Mouse (Mus musculus): Measurements from ENCODE around the gene Cnih3. TPM values are rescaled to one million over a fixed set of nuclear protein-coding genes. Genes with fewer than 3 reads are reported as not detected.

Gene Cnih3
- polyA plus RNA-seq, 1 experiment from 2014 or later, result 0.27 TPM

DNA sequence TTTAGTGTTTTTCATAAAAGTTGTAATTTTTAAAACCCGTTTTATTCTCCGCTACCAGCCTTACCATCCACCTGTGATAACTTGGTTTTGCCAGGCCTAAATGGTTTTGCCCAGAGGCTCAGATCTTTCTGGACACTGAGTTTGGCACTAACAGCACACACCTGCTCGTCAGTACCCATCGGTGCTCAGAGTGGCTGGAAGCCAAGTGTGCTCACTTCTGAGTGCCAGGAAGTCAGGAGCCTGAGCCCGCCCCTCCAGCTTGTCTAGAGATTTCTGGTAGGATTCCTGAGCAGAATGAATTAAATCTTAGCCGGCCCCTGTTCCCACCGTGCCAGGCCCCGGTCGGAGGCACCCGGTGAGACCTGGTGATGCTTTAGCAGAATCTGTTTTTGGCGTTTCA lies 54.9 kb downstream of the Cnih3 start:
- 80% methylated on average over 11 of the region's 11 CpGs for WGBS
- Histone ChIP-seq H3K9ac (no peak overlapping the region), H3K9me3 (replicated peaks) (peaks cover 2% of the 10 kb centered on the region; the same call in 1 of the 2 replicates), H3K36me3 (no peaks in the 10 kb centered on the region), H3K27ac (ENCODE audit: poor library complexity, severe bottlenecking) (no peak overlapping the region), H3K27me3 (replicated peaks) (0 out of 2 replicates have a peak, but pooled peaks cover 10% of the 10 kb centered on the region), H3K4me2 (no peak overlapping the region), H3K4me1 (replicated peaks) (no peaks in the 10 kb centered on the region), H3K4me3 (no peak overlapping the region)
- no peak for ATAC-seq (ENCODE audit: insufficient number of reproducible peaks, low FRiP score)

DNA sequence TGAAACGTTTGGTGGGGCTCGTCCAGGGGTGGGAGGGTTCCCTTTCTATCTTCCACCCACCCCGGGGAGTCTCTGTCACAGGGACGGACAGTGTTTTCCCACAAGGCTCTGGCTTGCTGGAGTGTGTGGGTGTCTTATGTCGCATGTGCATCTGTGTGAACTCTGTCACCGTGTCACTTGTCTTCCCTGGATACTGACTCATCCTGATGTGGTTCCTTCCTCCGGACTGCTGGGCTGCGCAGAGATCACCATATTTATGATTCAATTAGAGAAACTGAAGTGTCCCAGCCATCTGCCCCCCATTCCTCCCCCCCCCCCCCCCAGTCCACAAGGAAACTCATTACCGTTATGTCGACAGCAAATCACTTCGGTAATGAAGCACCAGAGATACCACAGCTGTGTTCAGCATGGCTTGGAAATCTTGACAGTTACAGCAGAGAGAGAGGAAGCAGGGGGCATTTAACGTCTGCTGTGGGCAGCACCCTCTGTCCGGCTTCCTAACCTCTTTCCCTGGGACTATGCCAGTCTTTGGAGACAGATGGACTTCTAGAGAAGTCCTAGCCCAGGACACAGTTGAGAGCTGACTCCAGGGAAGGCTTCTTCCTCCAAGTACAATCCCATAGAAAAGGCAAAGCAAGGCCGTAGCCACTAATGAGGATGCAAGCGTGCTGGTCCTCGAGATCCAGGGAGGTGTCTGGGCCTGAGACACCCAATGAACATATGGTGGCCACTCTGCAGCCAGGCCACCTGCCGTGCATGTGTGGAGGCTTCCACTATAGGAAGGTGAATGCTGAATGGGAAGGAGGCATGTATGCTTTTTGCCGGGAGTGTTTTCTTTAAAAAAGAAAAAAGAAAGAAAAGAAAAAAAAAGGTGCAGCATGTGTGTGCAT lies 55.9 kb downstream of the Cnih3 start:
- no peaks in the 10 kb centered on the region for H3K36me3 ChIP-seq
- no peak for ATAC-seq (ENCODE audit: insufficient number of reproducible peaks, low FRiP score)

DNA sequence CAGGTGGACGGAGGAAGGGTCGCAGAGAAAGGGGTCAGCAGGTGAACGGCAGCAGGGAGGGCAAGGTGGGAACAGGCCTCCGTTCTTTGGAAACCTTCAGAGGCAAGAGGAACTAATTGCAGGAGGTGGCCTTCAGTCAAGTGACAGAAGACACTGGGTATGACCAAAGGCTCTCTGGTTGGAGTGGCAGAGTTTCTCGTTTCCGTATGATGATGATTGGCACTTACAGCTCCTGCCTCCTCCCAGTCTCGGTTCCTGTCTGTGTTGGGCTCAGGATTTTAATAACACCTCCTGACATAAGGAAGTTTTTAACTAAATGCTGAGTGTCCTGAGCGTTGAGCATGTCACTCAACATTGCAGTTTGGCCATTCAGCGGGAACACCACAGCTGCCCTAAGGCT lies 57.3 kb downstream of the Cnih3 start:
- no peak overlapping the region for H3K4me3 ChIP-seq
- no peak overlapping the region for H3K27ac ChIP-seq (ENCODE audit: poor library complexity, severe bottlenecking)
- 0 out of 2 replicates have a peak, but pooled peaks cover 4% of the 10 kb centered on the region for H3K27me3 ChIP-seq (replicated peaks)
- no peaks in the 10 kb centered on the region for H3K36me3 ChIP-seq
- no peaks in the 10 kb centered on the region for H3K4me1 ChIP-seq (replicated peaks)
- WGBS, result 78% methylated on average over 9 of the region's 9 CpGs
- no peak overlapping the region for H3K9ac ChIP-seq
- ATAC-seq (ENCODE audit: insufficient number of reproducible peaks, low FRiP score), result no peak
- peaks cover 4% of the 10 kb centered on the region; the same call in 1 of the 2 replicates for H3K9me3 ChIP-seq (replicated peaks)
- no peak overlapping the region for H3K4me2 ChIP-seq

More for the DNA sequence above, 55.9 kb downstream of the Cnih3 start:
- H3K4me2 ChIP-seq, result no peak overlapping the region
- 0 out of 2 replicates have a peak, but pooled peaks cover 4% of the 10 kb centered on the region for H3K27me3 ChIP-seq (replicated peaks)
- H3K4me1 ChIP-seq (replicated peaks), result no peaks in the 10 kb centered on the region
- 70% methylated on average over 18 of the region's 18 CpGs for WGBS
- H3K27ac ChIP-seq (ENCODE audit: poor library complexity, severe bottlenecking), result no peak overlapping the region
- no peak overlapping the region for H3K9ac ChIP-seq
- H3K9me3 ChIP-seq (replicated peaks), result peaks cover 4% of the 10 kb centered on the region; the same call in 1 of the 2 replicates
- H3K4me3 ChIP-seq, result no peak overlapping the region

DNA sequence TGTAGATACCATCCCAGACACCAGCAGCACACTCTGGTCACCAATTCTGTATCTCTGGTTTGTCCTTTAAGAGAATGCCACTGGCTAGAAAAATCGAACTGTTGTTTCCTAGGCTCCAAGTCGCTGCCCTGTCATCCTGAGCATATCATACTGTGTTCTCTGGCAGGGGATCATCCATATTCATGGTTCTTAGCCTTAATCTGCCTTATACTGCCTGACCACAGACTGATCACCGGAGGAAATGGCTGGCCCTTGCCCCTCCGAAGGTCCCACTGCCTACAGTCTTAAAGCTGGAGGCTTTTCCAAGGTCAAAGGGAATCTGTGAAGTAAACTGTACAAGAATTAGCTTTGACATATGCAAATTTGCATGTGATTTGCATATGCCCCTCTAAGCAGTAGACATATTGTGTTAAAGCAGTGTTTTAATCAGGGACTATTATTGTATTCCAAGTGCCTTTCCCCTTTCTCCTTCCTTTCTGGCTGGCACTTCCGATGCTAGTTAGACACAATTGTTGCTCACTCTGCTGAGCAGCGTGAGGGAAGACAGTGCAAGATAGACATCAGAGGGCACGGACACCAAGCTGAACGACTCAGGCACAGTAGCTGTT lies 58.3 kb downstream of the Cnih3 start:
- 0 out of 2 replicates have a peak, but pooled peaks cover 3% of the 10 kb centered on the region for H3K4me1 ChIP-seq (replicated peaks)
- no peak overlapping the region for H3K4me2 ChIP-seq
- 0 out of 2 replicates have a peak, but pooled peaks cover 4% of the 10 kb centered on the region for H3K27me3 ChIP-seq (replicated peaks)
- H3K9me3 ChIP-seq (replicated peaks), result peaks cover 4% of the 10 kb centered on the region; the same call in 1 of the 2 replicates
- H3K4me3 ChIP-seq, result no peak overlapping the region
- no peak for ATAC-seq (ENCODE audit: insufficient number of reproducible peaks, low FRiP score)
- H3K36me3 ChIP-seq, result no peaks in the 10 kb centered on the region
- H3K27ac ChIP-seq (ENCODE audit: poor library complexity, severe bottlenecking), result no peak overlapping the region
- 70% methylated on average over 8 of the region's 8 CpGs for WGBS
- no peak overlapping the region for H3K9ac ChIP-seq

DNA sequence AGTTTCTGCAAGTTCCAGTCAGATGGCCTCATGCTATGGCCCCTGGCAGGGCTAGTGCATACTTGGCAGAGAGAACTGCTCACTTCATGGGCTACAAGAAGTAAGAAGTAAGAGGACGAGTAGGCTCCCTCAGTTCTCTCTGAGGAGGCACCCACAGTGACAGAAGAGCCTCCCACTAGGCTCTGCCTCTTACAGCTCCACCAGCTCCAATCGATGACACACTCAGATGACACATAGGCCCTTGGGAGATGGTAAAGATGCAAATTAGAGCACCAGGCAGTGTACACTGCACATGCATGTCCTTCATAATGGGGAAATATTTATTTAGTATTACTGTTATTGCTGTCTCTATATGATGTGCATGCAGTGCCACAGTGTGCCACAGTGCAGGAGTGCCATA lies 62.6 kb downstream of the Cnih3 start:
- Histone ChIP-seq H3K4me3 (no peak overlapping the region), H3K9me3 (replicated peaks) (peaks cover 4% of the 10 kb centered on the region; the same call in 1 of the 2 replicates), H3K4me1 (replicated peaks) (peaks cover 30% of the 10 kb centered on the region), H3K27ac (ENCODE audit: poor library complexity, severe bottlenecking) (no peak overlapping the region), H3K27me3 (replicated peaks) (no peaks in the 10 kb centered on the region), H3K4me2 (no peak overlapping the region), H3K9ac (no peak overlapping the region), H3K36me3 (no peaks in the 10 kb centered on the region)
- WGBS, result 75% methylated on average over 2 of the region's 2 CpGs
- ATAC-seq (ENCODE audit: insufficient number of reproducible peaks, low FRiP score), result no peak

DNA sequence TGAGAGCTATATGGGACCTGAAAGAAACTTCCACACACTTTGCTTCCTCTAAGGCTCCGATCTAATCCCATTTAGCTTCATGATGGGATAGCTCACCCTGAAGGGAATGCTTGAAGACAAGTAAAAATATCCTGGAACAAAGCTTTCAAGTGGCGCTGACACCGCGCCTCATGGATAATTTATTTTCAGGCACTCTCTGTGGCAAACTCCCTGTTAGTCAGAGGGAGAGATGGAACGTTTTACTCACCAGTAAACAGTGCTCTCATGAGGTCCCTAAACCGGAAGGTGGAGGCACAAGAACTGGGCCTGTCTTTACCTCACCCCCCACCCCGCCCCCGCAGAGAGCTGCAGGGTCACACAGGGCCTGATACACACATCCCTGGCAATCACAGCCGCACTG lies 64.4 kb downstream of the Cnih3 start:
- no peak for ATAC-seq (ENCODE audit: insufficient number of reproducible peaks, low FRiP score)
- Histone ChIP-seq H3K9ac (no peak overlapping the region), H3K4me2 (no peak overlapping the region), H3K9me3 (replicated peaks) (peaks cover 4% of the 10 kb centered on the region; the same call in 1 of the 2 replicates), H3K4me3 (no peak overlapping the region), H3K27ac (ENCODE audit: poor library complexity, severe bottlenecking) (peak overlapping the region; percentile 44; the same call in 1 of the 2 replicates), H3K36me3 (no peaks in the 10 kb centered on the region), H3K27me3 (replicated peaks) (no peaks in the 10 kb centered on the region), H3K4me1 (replicated peaks) (peaks cover 43% of the 10 kb centered on the region)
- WGBS, result 61% methylated on average over 9 of the region's 9 CpGs

DNA sequence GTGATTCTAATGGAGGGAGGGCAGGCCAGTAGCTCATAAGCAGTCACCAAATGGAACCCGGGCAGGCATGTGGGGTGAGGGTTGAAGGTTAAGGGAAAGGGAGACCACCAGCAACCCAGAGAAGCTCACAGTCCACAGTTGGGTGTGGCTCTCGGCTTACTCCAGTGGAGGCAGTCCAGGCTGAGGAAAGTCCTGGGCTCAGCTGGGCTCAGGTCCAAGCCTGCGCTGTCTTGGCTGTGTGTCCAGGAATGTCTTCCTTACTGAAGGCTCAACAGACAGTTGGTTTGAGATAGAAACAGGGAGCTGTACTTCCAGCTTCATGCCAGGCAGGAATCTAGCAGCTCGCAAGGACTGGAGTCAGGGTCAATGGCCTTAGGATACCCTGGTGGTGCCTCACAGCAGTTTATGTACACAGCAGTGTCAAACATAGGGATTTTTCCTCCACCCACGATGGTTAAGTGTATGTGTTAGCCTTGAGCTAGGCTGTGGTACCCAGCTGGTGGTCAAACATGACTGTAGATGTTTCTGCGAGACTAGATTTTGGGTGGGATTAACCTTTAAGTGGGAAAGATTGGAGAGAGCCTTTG lies 65.6 kb downstream of the Cnih3 start:
- Histone ChIP-seq H3K9ac (no peak overlapping the region), H3K36me3 (no peaks in the 10 kb centered on the region), H3K4me2 (no peak overlapping the region), H3K4me3 (no peak overlapping the region), H3K27ac (ENCODE audit: poor library complexity, severe bottlenecking) (no peak overlapping the region), H3K4me1 (replicated peaks) (peaks cover 51% of the 10 kb centered on the region), H3K27me3 (replicated peaks) (no peaks in the 10 kb centered on the region), H3K9me3 (replicated peaks) (no peaks in the 10 kb centered on the region)
- peak; percentile 65; the same call in 1 of the 2 replicates for ATAC-seq (ENCODE audit: insufficient number of reproducible peaks, low FRiP score)
- 64% methylated on average over 6 of the region's 6 CpGs for WGBS

DNA sequence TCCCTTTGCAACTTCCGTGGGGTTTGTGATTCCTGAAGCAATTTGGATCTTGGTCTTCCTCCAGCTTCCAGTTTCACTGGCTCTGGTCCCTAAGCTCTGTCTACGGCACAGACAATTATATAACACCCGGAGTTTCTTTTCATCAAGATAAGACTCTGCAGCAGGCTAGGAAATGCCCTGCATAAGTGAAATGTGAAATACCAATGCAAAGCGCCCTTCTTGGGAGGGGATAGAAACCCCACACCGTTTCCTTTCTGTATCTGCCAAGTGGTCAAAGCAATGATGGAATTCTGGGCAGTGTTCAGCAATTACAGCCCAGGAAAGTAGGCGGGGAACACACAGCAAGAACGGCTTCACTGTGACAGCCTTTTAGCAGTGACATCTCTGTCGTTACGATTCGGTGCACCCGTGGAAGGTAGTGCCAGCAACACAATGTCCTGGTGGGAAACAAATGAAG lies 67.7 kb downstream of the Cnih3 start:
- 59% methylated on average over 11 of the region's 11 CpGs for WGBS
- H3K4me3 ChIP-seq, result no peak overlapping the region
- H3K27me3 ChIP-seq (replicated peaks), result no peaks in the 10 kb centered on the region; the same call in 1 of the 2 replicates
- peaks cover 55% of the 10 kb centered on the region for H3K4me1 ChIP-seq (replicated peaks)
- no peak for ATAC-seq (ENCODE audit: insufficient number of reproducible peaks, low FRiP score)
- no peak overlapping the region for H3K9ac ChIP-seq
- no peaks in the 10 kb centered on the region for H3K9me3 ChIP-seq (replicated peaks)
- H3K36me3 ChIP-seq, result no peaks in the 10 kb centered on the region
- no peak overlapping the region for H3K4me2 ChIP-seq
- H3K27ac ChIP-seq (ENCODE audit: poor library complexity, severe bottlenecking), result no peak overlapping the region

DNA sequence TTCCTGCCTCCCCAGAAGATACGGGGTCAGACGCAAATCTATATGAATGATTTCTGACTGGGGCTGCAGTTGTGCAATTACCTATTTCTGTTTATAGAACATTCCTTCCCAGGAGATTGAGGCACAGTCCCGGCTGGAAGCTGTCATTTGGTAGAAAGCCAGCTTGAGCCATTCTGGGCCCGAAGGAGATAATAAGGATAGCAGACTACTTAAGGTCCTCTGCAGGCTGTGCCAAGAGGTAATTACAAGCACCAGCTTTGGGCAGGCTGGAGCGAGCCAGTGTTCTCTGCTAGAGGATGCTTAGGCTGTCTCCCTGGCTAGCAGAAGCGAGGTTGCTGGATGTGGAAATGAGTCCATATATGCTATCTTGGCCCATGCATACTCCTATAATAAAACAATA lies 70.4 kb downstream of the Cnih3 start:
- Histone ChIP-seq H3K36me3 (no peaks in the 10 kb centered on the region), H3K9ac (no peak overlapping the region), H3K4me3 (no peak overlapping the region), H3K9me3 (replicated peaks) (no peaks in the 10 kb centered on the region), H3K27ac (ENCODE audit: poor library complexity, severe bottlenecking) (no peak overlapping the region), H3K4me2 (no peak overlapping the region), H3K4me1 (replicated peaks) (peaks cover 36% of the 10 kb centered on the region), H3K27me3 (replicated peaks) (no peaks in the 10 kb centered on the region; the same call in 1 of the 2 replicates)
- WGBS, result 56% methylated on average over 6 of the region's 6 CpGs
- no peak for ATAC-seq (ENCODE audit: insufficient number of reproducible peaks, low FRiP score)

DNA sequence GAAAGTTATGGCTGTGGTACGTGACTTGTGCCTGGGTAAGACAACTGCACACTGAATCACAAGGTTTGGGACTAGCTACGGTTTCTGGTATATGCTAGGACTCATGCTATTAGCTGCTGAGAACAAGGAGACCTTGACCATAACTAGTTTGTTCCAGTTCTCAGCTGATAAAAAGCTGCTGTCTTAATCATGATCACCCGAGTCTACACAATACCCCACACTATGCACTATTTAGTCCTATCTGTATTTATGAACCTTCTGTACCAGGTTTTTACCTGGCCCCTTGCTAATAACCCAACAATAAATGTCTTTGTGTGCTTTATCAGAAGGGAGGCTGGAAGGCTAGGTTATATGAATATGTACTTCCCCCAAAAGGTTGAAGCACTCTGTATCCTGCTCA lies 72.5 kb downstream of the Cnih3 start:
- no peaks in the 10 kb centered on the region; the same call in 1 of the 2 replicates for H3K27me3 ChIP-seq (replicated peaks)
- no peak for ATAC-seq (ENCODE audit: insufficient number of reproducible peaks, low FRiP score)
- H3K4me1 ChIP-seq (replicated peaks), result peaks cover 26% of the 10 kb centered on the region
- no peaks in the 10 kb centered on the region for H3K36me3 ChIP-seq
- H3K4me2 ChIP-seq, result no peak overlapping the region
- no peaks in the 10 kb centered on the region for H3K9me3 ChIP-seq (replicated peaks)
- no peak overlapping the region for H3K4me3 ChIP-seq
- H3K27ac ChIP-seq (ENCODE audit: poor library complexity, severe bottlenecking), result no peak overlapping the region
- 80% methylated on average over 3 of the region's 3 CpGs for WGBS
- H3K9ac ChIP-seq, result no peak overlapping the region

DNA sequence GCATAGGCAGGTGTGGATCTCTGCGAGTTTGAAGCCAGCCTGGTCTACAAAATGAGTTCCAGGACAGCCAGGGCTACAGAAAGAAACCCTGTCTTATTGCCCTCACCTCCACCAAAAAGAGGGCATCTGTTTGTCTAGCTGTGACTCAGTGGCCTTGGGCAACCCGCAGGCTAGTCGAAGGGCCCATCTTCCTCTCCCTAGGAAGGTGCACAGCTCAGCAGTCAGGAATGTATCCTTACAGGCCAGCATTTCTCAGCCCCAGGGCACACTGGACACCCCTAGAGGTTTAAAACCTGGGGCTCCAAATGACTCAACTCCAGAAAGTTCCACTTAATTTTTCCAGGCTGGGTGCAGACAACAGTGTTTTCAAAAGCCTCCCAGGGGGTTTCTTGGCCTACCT lies 73.0 kb downstream of the Cnih3 start:
- ATAC-seq (ENCODE audit: insufficient number of reproducible peaks, low FRiP score), result no peak
- Histone ChIP-seq H3K9ac (no peak overlapping the region), H3K4me3 (no peak overlapping the region), H3K9me3 (replicated peaks) (no peaks in the 10 kb centered on the region), H3K4me1 (replicated peaks) (peaks cover 21% of the 10 kb centered on the region), H3K27ac (ENCODE audit: poor library complexity, severe bottlenecking) (no peak overlapping the region), H3K4me2 (no peak overlapping the region), H3K36me3 (no peaks in the 10 kb centered on the region), H3K27me3 (replicated peaks) (no peaks in the 10 kb centered on the region; the same call in 1 of the 2 replicates)
- WGBS, result 82% methylated on average over 3 of the region's 3 CpGs
